Mouse (Mus musculus): ENCODE measurements at regions not wholly inside any gene's neighbourhood (a gene's known extent, or its start where the extent isn't known, plus 50 kb on each side); places are given as distances from the start of the nearest gene placed in this dataset.

- Histone ChIP-seq H3K4me3 (ENCODE audit: low read length) (no peak overlapping the region), H3K4me1 (ENCODE audit: insufficient read depth, low read length) (no peaks in the 10 kb centered on the region), H3K27me3 (ENCODE audit: insufficient read depth, low read length) (no peaks in the 10 kb centered on the region), H3K9me3 (ENCODE audit: low read length) (no peaks in the 10 kb centered on the region), H3K9ac (replicated peaks; ENCODE audit: low read length) (no peak overlapping the region), H3K27ac (ENCODE audit: low read length) (no peak overlapping the region), H3K4me2 (replicated peaks; ENCODE audit: low read depth, low read length) (no peak overlapping the region), H3K36me3 (ENCODE audit: insufficient read depth, low read length) (no peaks in the 10 kb centered on the region)
- ATAC-seq (ENCODE audit: low FRiP score, low TSS enrichment) = no peak
- 78% methylated on average over 2 of the region's 2 CpGs for WGBS
Observed at GRCm38 (mm10) chr2:12805096-12805495, 118.7 kb upstream of the Pter start.

DNA sequence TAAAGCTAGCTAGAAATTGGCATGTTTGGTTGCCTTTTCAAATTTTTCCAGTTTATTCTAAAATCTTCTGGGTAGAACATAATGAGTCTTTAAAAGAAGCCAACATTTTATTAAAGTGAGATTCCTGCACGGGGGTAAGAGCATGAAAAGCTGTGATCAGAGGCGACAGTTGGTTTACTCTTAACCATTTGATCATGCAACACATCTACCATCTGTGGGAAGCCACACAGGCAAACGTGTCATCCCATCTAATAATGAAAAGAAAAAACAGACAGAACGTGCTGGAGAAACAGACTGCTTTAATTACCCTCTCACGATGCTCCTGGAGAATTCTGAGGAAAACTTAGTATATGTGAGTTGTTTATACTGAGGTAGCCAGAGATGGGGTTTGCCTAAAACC, 115.4 kb upstream of the Pter start:
- Histone ChIP-seq H3K4me1 (ENCODE audit: insufficient read depth, low read length) (no peaks in the 10 kb centered on the region), H3K9ac (replicated peaks; ENCODE audit: low read length) (no peak overlapping the region), H3K9me3 (ENCODE audit: low read length) (no peaks in the 10 kb centered on the region), H3K4me3 (ENCODE audit: low read length) (no peak overlapping the region), H3K36me3 (ENCODE audit: insufficient read depth, low read length) (no peaks in the 10 kb centered on the region), H3K27ac (ENCODE audit: low read length) (no peak overlapping the region), H3K27me3 (ENCODE audit: insufficient read depth, low read length) (no peaks in the 10 kb centered on the region), H3K4me2 (replicated peaks; ENCODE audit: low read depth, low read length) (no peak overlapping the region)
- ATAC-seq (ENCODE audit: low FRiP score, low TSS enrichment) = no peak
- WGBS = 79% methylated on average over 5 of the region's 5 CpGs

GRCm38 (mm10) chr2:12815339-12815738, 108.5 kb upstream of the Pter start:
- WGBS = 84% methylated on average over 5 of the region's 5 CpGs
- H3K9ac ChIP-seq (replicated peaks; ENCODE audit: low read length) = no peak overlapping the region
- no peaks in the 10 kb centered on the region for H3K36me3 ChIP-seq (ENCODE audit: insufficient read depth, low read length)
- ATAC-seq (ENCODE audit: low FRiP score, low TSS enrichment) = no peak
- no peak overlapping the region for H3K4me2 ChIP-seq (replicated peaks; ENCODE audit: low read depth, low read length)
- no peaks in the 10 kb centered on the region for H3K9me3 ChIP-seq (ENCODE audit: low read length)
- H3K4me3 ChIP-seq (ENCODE audit: low read length) = no peak overlapping the region
- H3K4me1 ChIP-seq (ENCODE audit: insufficient read depth, low read length) = no peaks in the 10 kb centered on the region
- H3K27me3 ChIP-seq (ENCODE audit: insufficient read depth, low read length) = no peaks in the 10 kb centered on the region
- no peak overlapping the region for H3K27ac ChIP-seq (ENCODE audit: low read length)

DNA sequence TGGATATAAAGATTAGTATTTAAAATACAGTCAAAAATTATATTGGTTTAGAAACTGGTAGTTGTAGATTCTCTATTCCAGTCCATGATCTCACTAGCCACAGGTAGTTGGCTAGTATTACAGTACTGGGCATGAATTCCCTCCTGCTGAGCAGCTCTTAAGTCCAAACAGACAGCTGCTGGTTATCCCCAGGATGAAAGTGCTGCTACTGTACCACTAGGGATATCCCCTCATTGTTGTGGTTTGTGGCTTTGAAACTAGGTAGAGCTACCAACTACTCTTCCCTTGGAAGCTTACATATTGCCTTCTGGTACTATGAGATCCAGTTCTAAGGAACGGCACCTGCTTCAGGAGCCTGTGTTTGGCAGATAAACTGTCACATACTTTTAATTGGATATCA, 97.9 kb upstream of the Pter start:
- Histone ChIP-seq H3K4me2 (replicated peaks; ENCODE audit: low read depth, low read length) (no peak overlapping the region), H3K9ac (replicated peaks; ENCODE audit: low read length) (no peak overlapping the region), H3K4me3 (ENCODE audit: low read length) (no peak overlapping the region), H3K27ac (ENCODE audit: low read length) (no peak overlapping the region), H3K27me3 (ENCODE audit: insufficient read depth, low read length) (no peaks in the 10 kb centered on the region), H3K36me3 (ENCODE audit: insufficient read depth, low read length) (no peaks in the 10 kb centered on the region), H3K9me3 (ENCODE audit: low read length) (no peaks in the 10 kb centered on the region), H3K4me1 (ENCODE audit: insufficient read depth, low read length) (no peaks in the 10 kb centered on the region)
- no peak for ATAC-seq (ENCODE audit: low FRiP score, low TSS enrichment)
- 88% methylated on average over 1 of the region's 1 CpGs for WGBS

DNA sequence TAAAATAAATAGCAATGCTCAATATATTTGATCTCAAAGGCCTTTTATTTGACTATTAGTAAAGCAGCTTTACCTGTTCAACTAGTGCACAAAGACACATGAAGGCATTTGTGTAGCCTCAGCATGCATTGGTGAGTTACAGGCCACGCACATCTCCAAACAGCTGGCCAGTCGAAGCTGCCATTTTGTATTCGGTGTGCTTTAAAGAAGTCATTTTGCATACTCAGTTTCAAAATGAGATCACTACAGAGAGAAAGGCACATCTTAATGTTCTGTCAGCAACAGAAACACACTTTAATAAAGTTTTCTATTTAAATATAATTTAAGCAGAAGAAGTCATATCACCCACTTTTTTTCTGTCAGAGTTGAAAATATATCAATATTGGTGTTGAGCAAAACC, 90.3 kb upstream of the Pter start:
- H3K4me2 ChIP-seq (replicated peaks; ENCODE audit: low read depth, low read length) = no peak overlapping the region
- 95% methylated on average over 3 of the region's 3 CpGs for WGBS
- no peaks in the 10 kb centered on the region for H3K4me1 ChIP-seq (ENCODE audit: insufficient read depth, low read length)
- no peaks in the 10 kb centered on the region for H3K9me3 ChIP-seq (ENCODE audit: low read length)
- no peak overlapping the region for H3K27ac ChIP-seq (ENCODE audit: low read length)
- no peaks in the 10 kb centered on the region for H3K27me3 ChIP-seq (ENCODE audit: insufficient read depth, low read length)
- no peak overlapping the region for H3K9ac ChIP-seq (replicated peaks; ENCODE audit: low read length)
- no peaks in the 10 kb centered on the region for H3K36me3 ChIP-seq (ENCODE audit: insufficient read depth, low read length)
- ATAC-seq (ENCODE audit: low FRiP score, low TSS enrichment) = no peak
- no peak overlapping the region for H3K4me3 ChIP-seq (ENCODE audit: low read length)

DNA sequence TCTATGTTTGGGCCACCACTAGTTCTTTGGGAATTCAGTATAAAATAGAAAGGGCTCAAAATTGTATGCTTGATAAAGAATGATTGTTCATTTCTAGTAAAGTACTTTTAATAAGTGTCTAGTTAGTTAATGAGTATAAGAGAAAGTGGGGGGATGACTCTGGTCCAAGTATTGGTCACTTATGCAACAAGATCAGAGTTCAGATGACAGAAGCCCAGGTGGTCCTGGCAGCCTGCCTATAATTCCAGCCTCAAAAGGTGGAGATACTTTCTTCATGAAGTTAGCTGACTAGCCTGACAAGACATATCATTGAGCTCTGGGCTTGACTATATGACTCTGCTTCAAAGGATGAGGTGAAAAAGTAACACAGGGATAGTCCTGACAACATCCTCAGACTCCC, 57.3 kb upstream of the Pter start:
- Histone ChIP-seq H3K27me3 (ENCODE audit: insufficient read depth, low read length) (no peaks in the 10 kb centered on the region), H3K4me3 (ENCODE audit: low read length) (no peak overlapping the region), H3K27ac (ENCODE audit: low read length) (peak overlapping the region; percentile 51; the same call in 1 of the 2 replicates), H3K9me3 (ENCODE audit: low read length) (no peaks in the 10 kb centered on the region), H3K9ac (replicated peaks; ENCODE audit: low read length) (no peak overlapping the region), H3K4me1 (ENCODE audit: insufficient read depth, low read length) (no peaks in the 10 kb centered on the region), H3K36me3 (ENCODE audit: insufficient read depth, low read length) (no peaks in the 10 kb centered on the region), H3K4me2 (replicated peaks; ENCODE audit: low read depth, low read length) (no peak overlapping the region)
- peak; percentile 46; the same call in 1 of the 2 replicates for ATAC-seq (ENCODE audit: low FRiP score, low TSS enrichment)

DNA sequence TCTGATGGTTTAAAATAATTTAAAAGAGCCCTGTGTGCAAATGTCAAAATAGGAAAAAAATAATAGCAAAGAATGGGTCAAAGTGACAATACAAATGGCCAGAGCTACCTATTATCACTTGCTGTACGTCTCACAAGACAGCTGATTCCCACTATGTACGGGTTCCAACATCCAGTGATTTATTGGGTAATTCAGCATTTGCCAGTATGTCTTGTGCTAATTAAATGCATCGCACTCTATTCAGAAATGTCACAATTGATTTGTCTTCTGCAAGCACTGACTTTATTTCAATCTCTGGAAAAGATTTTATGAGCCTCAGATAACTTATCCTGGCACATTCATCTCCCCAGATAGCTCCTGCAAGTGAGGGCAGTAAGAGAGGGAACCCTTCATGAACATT, 55.1 kb upstream of the Pter start:
- no peak for ATAC-seq (ENCODE audit: low FRiP score, low TSS enrichment)
- no peak overlapping the region for H3K9ac ChIP-seq (replicated peaks; ENCODE audit: low read length)
- 59% methylated on average over 3 of the region's 3 CpGs for WGBS

More for the DNA sequence above, 55.1 kb upstream of the Pter start:
- H3K9me3 ChIP-seq (ENCODE audit: low read length) = no peaks in the 10 kb centered on the region
- no peaks in the 10 kb centered on the region for H3K36me3 ChIP-seq (ENCODE audit: insufficient read depth, low read length)
- no peaks in the 10 kb centered on the region for H3K27me3 ChIP-seq (ENCODE audit: insufficient read depth, low read length)
- no peaks in the 10 kb centered on the region for H3K4me1 ChIP-seq (ENCODE audit: insufficient read depth, low read length)
- no peak overlapping the region for H3K4me3 ChIP-seq (ENCODE audit: low read length)
- H3K27ac ChIP-seq (ENCODE audit: low read length) = no peak overlapping the region
- no peak overlapping the region for H3K4me2 ChIP-seq (replicated peaks; ENCODE audit: low read depth, low read length)
